Mouse (Mus musculus): Measurements from ENCODE around the gene Olfr1416. TPM values are rescaled to one million over a fixed set of nuclear protein-coding genes. Genes with fewer than 3 reads are reported as not detected.
A peak's percentile ranks its signal among the peaks of the same experiment; 100 is the strongest.
"Not testable (repeated sequence)": the region's sequence is repeated elsewhere in the genome, so short reads cannot be mapped to it uniquely, and the experiment has no call there.

The Olfr1416 gene
- 0.12 TPM in 1 of 2 replicates, not detected in the other for total RNA-seq (2017)

- no peak for ATAC-seq (ENCODE audit: extremely low read depth, insufficient number of reproducible peaks, low FRiP score, poor library complexity, severe bottlenecking)
These were observed at the start of gene Olfr1416 for GRCm38 (mm10) chr1:92485013-92485412. TSS of gene Olfr1416 (minus strand) at chr1:92485113.

GRCm38 (mm10) chr1:92523764-92524163 lies 38.9 kb upstream of the Olfr1416 start:
- ATAC-seq (ENCODE audit: extremely low read depth, insufficient number of reproducible peaks, low FRiP score, poor library complexity, severe bottlenecking) = no peak

- no peak for ATAC-seq (ENCODE audit: extremely low read depth, insufficient number of reproducible peaks, low FRiP score, poor library complexity, severe bottlenecking)
These were observed 36.5 kb upstream of the Olfr1416 start for GRCm38 (mm10) chr1:92521376-92521775.

GRCm38 (mm10) chr1:92519046-92519445 lies 34.1 kb upstream of the Olfr1416 start:
- no peak for ATAC-seq (ENCODE audit: extremely low read depth, insufficient number of reproducible peaks, low FRiP score, poor library complexity, severe bottlenecking)

- ATAC-seq (ENCODE audit: extremely low read depth, insufficient number of reproducible peaks, low FRiP score, poor library complexity, severe bottlenecking) = no peak
These were observed 33.6 kb upstream of the Olfr1416 start, which contains the start of gene Olfr1414 for GRCm38 (mm10) chr1:92518561-92518960. TSS of gene Olfr1414 (minus strand) at chr1:92518661.

- ATAC-seq (ENCODE audit: extremely low read depth, insufficient number of reproducible peaks, low FRiP score, poor library complexity, severe bottlenecking) = no peak
These were observed 30.5 kb upstream of the Olfr1416 start for GRCm38 (mm10) chr1:92515390-92515789.

- ATAC-seq (ENCODE audit: extremely low read depth, insufficient number of reproducible peaks, low FRiP score, poor library complexity, severe bottlenecking) = not testable (repeated sequence)
These were observed 26.7 kb upstream of the Olfr1416 start for GRCm38 (mm10) chr1:92511646-92512045.

- no peak for ATAC-seq (ENCODE audit: extremely low read depth, insufficient number of reproducible peaks, low FRiP score, poor library complexity, severe bottlenecking)
These were observed 11.1 kb upstream of the Olfr1416 start, which contains the start of gene Olfr1415 for GRCm38 (mm10) chr1:92496001-92496400. TSS of gene Olfr1415 (minus strand) at chr1:92496101.

- ATAC-seq (ENCODE audit: extremely low read depth, insufficient number of reproducible peaks, low FRiP score, poor library complexity, severe bottlenecking) = peak; percentile 18; the same call in 1 of the 2 replicates
These were observed 10.8 kb downstream of the Olfr1416 start for GRCm38 (mm10) chr1:92474066-92474578.

- peak; percentile 96 for ATAC-seq (ENCODE audit: extremely low read depth, insufficient number of reproducible peaks, low FRiP score, poor library complexity, severe bottlenecking)
These were observed 11.5 kb downstream of the Olfr1416 start, which contains the start of gene Ndufa10 for GRCm38 (mm10) chr1:92473165-92474041. TSS of gene Ndufa10 (minus strand) at chr1:92473860.

- ATAC-seq (ENCODE audit: extremely low read depth, insufficient number of reproducible peaks, low FRiP score, poor library complexity, severe bottlenecking) = no peak
These were observed 16.0 kb downstream of the Olfr1416 start for GRCm38 (mm10) chr1:92468891-92469290.

- no peak for ATAC-seq (ENCODE audit: extremely low read depth, insufficient number of reproducible peaks, low FRiP score, poor library complexity, severe bottlenecking)
These were observed 26.5 kb downstream of the Olfr1416 start for GRCm38 (mm10) chr1:92458416-92458815.

GRCm38 (mm10) chr1:92457758-92458157 lies 27.2 kb downstream of the Olfr1416 start:
- no peak for ATAC-seq (ENCODE audit: extremely low read depth, insufficient number of reproducible peaks, low FRiP score, poor library complexity, severe bottlenecking)

- no peak for ATAC-seq (ENCODE audit: extremely low read depth, insufficient number of reproducible peaks, low FRiP score, poor library complexity, severe bottlenecking)
These were observed 31.0 kb downstream of the Olfr1416 start for GRCm38 (mm10) chr1:92453751-92454445.

GRCm38 (mm10) chr1:92448293-92448692 lies 36.6 kb downstream of the Olfr1416 start:
- ATAC-seq (ENCODE audit: extremely low read depth, insufficient number of reproducible peaks, low FRiP score, poor library complexity, severe bottlenecking) = no peak

- no peak for ATAC-seq (ENCODE audit: extremely low read depth, insufficient number of reproducible peaks, low FRiP score, poor library complexity, severe bottlenecking)
These were observed 43.4 kb downstream of the Olfr1416 start for GRCm38 (mm10) chr1:92441453-92442063.

- ATAC-seq (ENCODE audit: extremely low read depth, insufficient number of reproducible peaks, low FRiP score, poor library complexity, severe bottlenecking) = no peak
These were observed 44.7 kb downstream of the Olfr1416 start for GRCm38 (mm10) chr1:92440066-92440750.

GRCm38 (mm10) chr1:92437678-92438271 lies 47.1 kb downstream of the Olfr1416 start:
- no peak for ATAC-seq (ENCODE audit: extremely low read depth, insufficient number of reproducible peaks, low FRiP score, poor library complexity, severe bottlenecking)

All from neutrophil, adult 5-6 weeks (primary cell).